20 mouse cellular contexts compared by ENCODE assay signal in the genomic region with DNA sequence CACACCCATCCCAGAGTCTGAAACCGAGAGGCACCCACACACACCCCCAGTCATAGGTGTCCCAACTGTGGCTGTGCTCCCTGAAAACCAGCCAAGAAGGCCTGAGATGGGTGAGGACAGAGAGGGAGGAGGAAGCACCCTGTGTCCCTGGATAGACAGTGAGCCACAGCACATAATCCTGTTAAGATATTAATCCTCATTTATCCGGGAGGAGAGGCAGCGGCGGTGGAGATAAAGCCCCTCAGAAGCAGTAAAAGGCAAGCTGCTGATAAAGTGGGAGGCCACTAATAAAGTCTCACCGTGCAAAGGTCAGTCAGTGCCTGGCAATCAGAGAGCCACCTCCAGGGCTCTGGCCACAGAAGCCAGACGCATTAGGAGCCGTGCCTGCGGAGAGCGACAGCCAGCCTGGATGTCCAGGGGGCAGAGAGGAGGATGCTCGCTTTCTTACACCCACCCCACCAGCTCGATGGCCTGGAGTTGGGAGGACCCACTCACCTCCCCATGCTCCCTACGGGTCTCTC. TPM values are rescaled to one million over a fixed set of nuclear protein-coding genes. Genes with fewer than 3 reads are reported as not detected.
"Had no signal": no experiment of that assay in that cellular context is flagged by ENCODE, and none has a peak within 500 bp of the region (broad histone marks: within the 10 kb centered on the region; RNA-seq: fewer than 3 reads in every experiment).

No protein-coding gene starts in this region.

- H3K27ac ChIP-seq: kidney, embryonic 15.5 days; limb, embryonic 13.5 days; liver, embryonic 14.5 days had no signal

- H3K9ac ChIP-seq: kidney, embryonic 15.5 days; limb, embryonic 13.5 days; liver, embryonic 14.5 days had no signal

- DNase-seq: kidney, adult 2 months; kidney, postnatal 14 days; left cerebral cortex, postnatal 4 days; lung, adult 18-20 months; lung, postnatal 36 days; right cerebral cortex, postnatal 4 days; thymus, adult 18-20 months; thymus, postnatal 14 days had no signal

- H3K9me3 ChIP-seq: kidney, embryonic 15.5 days; limb, embryonic 13.5 days had no signal

- H3K36me3 ChIP-seq: kidney, embryonic 15.5 days; limb, embryonic 13.5 days had no signal

- H3K4me3 ChIP-seq: kidney, embryonic 15.5 days; limb, embryonic 13.5 days had no signal

- H3K4me2 ChIP-seq: kidney, embryonic 15.5 days; limb, embryonic 13.5 days had no signal

- H3K4me1 ChIP-seq: kidney, embryonic 15.5 days; limb, embryonic 13.5 days had no signal

RNA-seq across cellular contexts. Expression of a gene that starts 5.3 kb away (rescaled TPM):
- total RNA-seq: layer of hippocampus, adult 8-10 months; layer of hippocampus, postnatal 14 days; left cerebral cortex, adult 18-20 months; left cerebral cortex, postnatal 10 days; left cerebral cortex, postnatal 4 days; liver, adult 2 months; megakaryocyte progenitor cell, adult 5-6 weeks had no signal
- polyA plus RNA-seq: kidney, adult 2 months; kidney, embryonic 15.5 days; limb, embryonic 13.5 days; liver, adult 2 months; liver, embryonic 14.5 days; lung, embryonic 16.5 days; neural tube, embryonic 14.5 days; spleen, adult 2 months had no signal
